Comparison of ENCODE assay signal across 11 mouse cellular contexts in genomic region chr2:93319598-93319997, GRCm38 (mm10). TPM values are rescaled to one million over a fixed set of nuclear protein-coding genes. Genes with fewer than 3 reads are reported as not detected.
A peak's percentile ranks its signal among the peaks of the same experiment; 100 is the strongest.
DNase-seq lines count a peak whose midpoint lies in the region; ATAC-seq lines count a peak whose summit lies in the region.
"Had no signal": no experiment of that assay in that cellular context is flagged by ENCODE, and none has a peak within 500 bp of the region (broad histone marks: within the 10 kb centered on the region; RNA-seq: fewer than 3 reads in every experiment).

No protein-coding gene starts in this region.

- no peak overlapping the region for H3K4me3 ChIP-seq in heart, embryonic 10.5 days
- H3K4me3 ChIP-seq in heart, embryonic 12.5 days: no peak overlapping the region
- H3K4me3 ChIP-seq in limb, embryonic 10.5 days: no peak overlapping the region
- H3K4me3 ChIP-seq in forebrain, embryonic 14.5 days (ENCODE audit: low read depth, low read length): no peak overlapping the region

- no peak for ATAC-seq in heart, embryonic 12.5 days (ENCODE audit: insufficient number of reproducible peaks, low FRiP score)
- ATAC-seq in forebrain, embryonic 14.5 days: no peak
- ATAC-seq: forebrain, postnatal 0 days had no signal

- H3K4me2 ChIP-seq in heart, embryonic 12.5 days: no peak overlapping the region
- no peak overlapping the region for H3K4me2 ChIP-seq in forebrain, embryonic 14.5 days (ENCODE audit: low read length)

- peak overlapping the region; percentile 30; the same call in 1 of the 2 replicates for H3K27ac ChIP-seq in heart, embryonic 10.5 days
- no peak overlapping the region for H3K27ac ChIP-seq in heart, embryonic 12.5 days (ENCODE audit: poor library complexity, severe bottlenecking)
- H3K27ac ChIP-seq in limb, embryonic 10.5 days: peak overlapping the region; percentile 31; the same call in 1 of the 2 replicates
- no peak overlapping the region for H3K27ac ChIP-seq in forebrain, embryonic 14.5 days (ENCODE audit: low read depth, low read length)

- 62% methylated on average over 7 of the region's 7 CpGs for WGBS in heart, embryonic 10.5 days
- 60% methylated on average over 7 of the region's 7 CpGs for WGBS in heart, embryonic 12.5 days
- 63% methylated on average over 7 of the region's 7 CpGs for WGBS in limb, embryonic 10.5 days
- WGBS in forebrain, embryonic 14.5 days: 65% methylated on average over 7 of the region's 7 CpGs

- H3K9ac ChIP-seq in heart, embryonic 12.5 days: no peak overlapping the region
- H3K9ac ChIP-seq in forebrain, embryonic 14.5 days (ENCODE audit: low read length): no peak overlapping the region
- H3K9ac ChIP-seq: forebrain, postnatal 0 days had no signal

- peaks cover 80% of the 10 kb centered on the region for H3K4me1 ChIP-seq in heart, embryonic 10.5 days
- peaks cover 66% of the 10 kb centered on the region for H3K4me1 ChIP-seq in heart, embryonic 12.5 days (replicated peaks)
- peaks cover 63% of the 10 kb centered on the region for H3K4me1 ChIP-seq in limb, embryonic 10.5 days
- H3K4me1 ChIP-seq in forebrain, embryonic 14.5 days (ENCODE audit: control insufficient read depth, insufficient read depth, low read length): peaks cover 7% of the 10 kb centered on the region; the same call in 1 of the 2 replicates

- no peaks in the 10 kb centered on the region for H3K9me3 ChIP-seq in heart, embryonic 10.5 days
- H3K9me3 ChIP-seq in heart, embryonic 12.5 days (replicated peaks): no peaks in the 10 kb centered on the region
- H3K9me3 ChIP-seq in limb, embryonic 10.5 days (replicated peaks): no peaks in the 10 kb centered on the region
- no peaks in the 10 kb centered on the region for H3K9me3 ChIP-seq in forebrain, embryonic 14.5 days (replicated peaks; ENCODE audit: control insufficient read depth, low read length)

- no peak for DNase-seq in heart, embryonic 10.5 days (ENCODE audit: low spot score)
- DNase-seq in urinary bladder, postnatal 14 days (ENCODE audit: low spot score): peak; percentile 29
- DNase-seq in urinary bladder, postnatal 25 days (ENCODE audit: low spot score): no peak
- no peak for DNase-seq in limb, embryonic 10.5 days (ENCODE audit: low spot score)
- DNase-seq in thymus, postnatal 14 days: no peak
- no peak for DNase-seq in forebrain, embryonic 14.5 days (ENCODE audit: low spot score)
- DNase-seq: forebrain, postnatal 0 days; liver; lung, postnatal 10 days; thymus, adult 2 months had no signal

- H3K36me3 ChIP-seq in heart, embryonic 10.5 days: peaks cover 25% of the 10 kb centered on the region
- peaks cover 11% of the 10 kb centered on the region for H3K36me3 ChIP-seq in heart, embryonic 12.5 days
- no peaks in the 10 kb centered on the region for H3K36me3 ChIP-seq in limb, embryonic 10.5 days
- 0 out of 2 replicates have a peak, but pooled peaks cover 4% of the 10 kb centered on the region for H3K36me3 ChIP-seq in forebrain, embryonic 14.5 days (ENCODE audit: control insufficient read depth, insufficient read depth, low read length)

- H3K27me3 ChIP-seq in heart, embryonic 10.5 days (ENCODE audit: insufficient read depth, poor library complexity, severe bottlenecking): no peaks in the 10 kb centered on the region
- no peaks in the 10 kb centered on the region for H3K27me3 ChIP-seq in heart, embryonic 12.5 days (replicated peaks)
- H3K27me3 ChIP-seq in limb, embryonic 10.5 days (ENCODE audit: low read depth, poor library complexity, severe bottlenecking): no peaks in the 10 kb centered on the region
- H3K27me3 ChIP-seq in forebrain, embryonic 14.5 days (replicated peaks; ENCODE audit: control insufficient read depth, insufficient read depth, low read length): no peaks in the 10 kb centered on the region

RNA-seq across cellular contexts. Expression of gene Tspan18, which starts 14.7 kb away (rescaled TPM):
- 64.2 and 67.0 TPM in 2 replicates for polyA plus RNA-seq in heart, embryonic 10.5 days (2016; fragmentation: Nextera tagmentation; extraction: Ambion mirVana)
- polyA plus RNA-seq in heart, embryonic 12.5 days (2016; fragmentation: Nextera tagmentation; extraction: Ambion mirVana): 58.5 and 63.8 TPM in 2 replicates
- 9.9 and 13.4 TPM in 2 replicates for polyA plus RNA-seq in limb, embryonic 10.5 days (2016; fragmentation: Nextera tagmentation; extraction: Ambion mirVana)
- 15.6 and 17.3 TPM in 2 replicates for polyA plus RNA-seq in forebrain, embryonic 14.5 days (2014; fragmentation: Nextera tagmentation; extraction: Ambion mirVana)

Comparison
In these comparisons a context has a peak if more than half of its experiments do, and no peak if none do; other contexts are left out.
1. H3K27ac ChIP-seq: peak in heart, embryonic 10.5 days (single experiment) and limb, embryonic 10.5 days (single experiment); none in heart, embryonic 12.5 days (single experiment) and forebrain, embryonic 14.5 days (single experiment).